Mouse (Mus musculus) stomach, postnatal 0 days (tissue): ENCODE measurements around the gene Cd247. TPM values are rescaled to one million over a fixed set of nuclear protein-coding genes. Genes with fewer than 3 reads are reported as not detected.

Experiments used
- ATAC-seq: fragments of 200-750 bp; cut with Nextera tagmentation; 2 replicates; pipeline ENCODE4 v1.8.0; 2017; ENCODE audit not compliant: low FRiP score, low TSS enrichment
- DNase-seq: peaks from one replicate; pipeline ENCODE4 v3.0.0-alpha.2; 2016; ENCODE audit warnings: low spot score
- H3K27ac ChIP-seq: fragments of 300-500 bp; sonication (generic); replicated peaks from 2 replicates; pipeline ENCODE4 v1.5.1; 2014; ENCODE audit warnings: mild to moderate bottlenecking, control low read depth
- H3K27me3 ChIP-seq: fragments of 300-500 bp; sonication (generic); 2 replicates; pipeline ENCODE4 v1.6.1; 2014; ENCODE audit warnings: low read length; ENCODE audit not compliant: control insufficient read depth, insufficient read depth
- H3K36me3 ChIP-seq: fragments of 300-500 bp; sonication (generic); 2 replicates; pipeline ENCODE4 v1.6.1; 2014; ENCODE audit warnings: low read length, mixed read lengths; ENCODE audit not compliant: control insufficient read depth, insufficient read depth
- H3K4me1 ChIP-seq: fragments of 300-500 bp; sonication (generic); replicated peaks from 2 replicates; pipeline ENCODE4 v1.6.1; 2014; ENCODE audit warnings: antibody characterized with exemption; ENCODE audit not compliant: control insufficient read depth, insufficient read depth
- H3K4me2 ChIP-seq: fragments of 300-500 bp; sonication (generic); replicated peaks from 2 replicates; pipeline ENCODE4 v1.6.1; 2014; ENCODE audit warnings: low read depth, mild to moderate bottlenecking, control low read depth, moderate library complexity
- H3K4me3 ChIP-seq: fragments of 300-500 bp; sonication (generic); 2 replicates; pipeline ENCODE4 v1.5.1; 2014; ENCODE audit warnings: low read depth, low read length, control low read depth
- H3K9ac ChIP-seq: fragments of 300-500 bp; sonication (generic); 2 replicates; pipeline ENCODE4 v1.6.1; 2014; ENCODE audit warnings: mild to moderate bottlenecking, low read length, control low read depth, mixed read lengths
- H3K9me3 ChIP-seq: fragments of 300-500 bp; sonication (generic); 2 replicates; pipeline ENCODE4 v1.6.1; 2016; ENCODE audit warnings: low read length; ENCODE audit not compliant: control insufficient read depth
- CTCF ChIP-seq: IDR thresholded peaks from 2 replicates; pipeline ENCODE4 v1.5.1; 2016; ENCODE audit warnings: antibody characterized with exemption, low read depth, mild to moderate bottlenecking, moderate library complexity
- EP300 ChIP-seq: optimal IDR thresholded peaks from 2 replicates; pipeline ENCODE3; 2016; ENCODE audit warnings: antibody characterized with exemption
- WGBS: fragments of 180-500 bp; shearing (Covaris S2); extraction: QIAGEN DNeasy Blood & Tissue Kit; methylation state at CpG from one replicate; pipeline ENCODE4 v1.1.7; 2014; 5-methylcytosine and 5-hydroxymethylcytosine counted together
- polyA plus RNA-seq: library from polyadenylated mRNA; unstranded; fragments of >200 nt; fragmentation: Nextera tagmentation; extraction: Ambion mirVana; gene quantifications from 2 replicates; pipeline ENCODE4 v1.2.1, GENCODE M21; 2015

Gene Cd247
- polyA plus RNA-seq, 1 experiment from 2014 or later, result 0.24 TPM

GRCm38 (mm10) chr1:165908806-165909205, 120.3 kb downstream of the Cd247 start:
- TF ChIP-seq EP300 (no peak), CTCF (no peak)
- no peak overlapping the region for H3K4me3 ChIP-seq
- H3K4me2 ChIP-seq, result no peak overlapping the region
- H3K9me3 ChIP-seq, result no peaks in the 10 kb centered on the region
- H3K27me3 ChIP-seq, result no peaks in the 10 kb centered on the region
- ATAC-seq, result no peak
- WGBS, result 74% methylated on average over 3 of the region's 3 CpGs
- no peaks in the 10 kb centered on the region for H3K4me1 ChIP-seq
- no peak overlapping the region for H3K27ac ChIP-seq
- H3K9ac ChIP-seq, result no peak overlapping the region
- 0 out of 2 replicates have a peak, but pooled peaks cover 3% of the 10 kb centered on the region for H3K36me3 ChIP-seq
- no peak for DNase-seq

DNA sequence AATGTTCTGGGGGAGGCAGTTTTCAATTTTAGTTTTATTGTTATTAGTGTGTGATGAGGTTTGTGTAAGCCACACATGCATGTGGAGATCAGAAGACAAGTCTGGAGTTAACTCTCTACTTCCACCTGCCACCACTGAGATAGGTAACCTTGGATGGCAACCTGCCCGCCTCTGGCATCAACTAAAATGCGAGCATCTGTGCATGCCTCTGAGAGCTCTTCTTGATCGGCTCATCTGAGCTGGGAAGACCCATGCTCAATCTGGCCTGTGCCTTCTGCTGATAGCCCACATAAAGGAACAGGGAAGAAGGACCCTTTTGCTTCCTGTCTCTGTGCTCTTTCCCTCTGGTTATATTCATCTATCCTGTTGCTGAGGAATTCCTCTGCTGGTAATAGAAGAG, 121.0 kb downstream of the Cd247 start:
- Histone ChIP-seq H3K27me3 (no peaks in the 10 kb centered on the region), H3K4me2 (no peak overlapping the region), H3K4me1 (no peaks in the 10 kb centered on the region), H3K4me3 (no peak overlapping the region), H3K9me3 (no peaks in the 10 kb centered on the region), H3K27ac (no peak overlapping the region), H3K36me3 (0 out of 2 replicates have a peak, but pooled peaks cover 3% of the 10 kb centered on the region), H3K9ac (no peak overlapping the region)
- 94% methylated on average over 3 of the region's 3 CpGs for WGBS
- DNase-seq (no peak), ATAC-seq (no peak)
- TF ChIP-seq EP300, result no peak
- no peak for TF ChIP-seq CTCF

DNA sequence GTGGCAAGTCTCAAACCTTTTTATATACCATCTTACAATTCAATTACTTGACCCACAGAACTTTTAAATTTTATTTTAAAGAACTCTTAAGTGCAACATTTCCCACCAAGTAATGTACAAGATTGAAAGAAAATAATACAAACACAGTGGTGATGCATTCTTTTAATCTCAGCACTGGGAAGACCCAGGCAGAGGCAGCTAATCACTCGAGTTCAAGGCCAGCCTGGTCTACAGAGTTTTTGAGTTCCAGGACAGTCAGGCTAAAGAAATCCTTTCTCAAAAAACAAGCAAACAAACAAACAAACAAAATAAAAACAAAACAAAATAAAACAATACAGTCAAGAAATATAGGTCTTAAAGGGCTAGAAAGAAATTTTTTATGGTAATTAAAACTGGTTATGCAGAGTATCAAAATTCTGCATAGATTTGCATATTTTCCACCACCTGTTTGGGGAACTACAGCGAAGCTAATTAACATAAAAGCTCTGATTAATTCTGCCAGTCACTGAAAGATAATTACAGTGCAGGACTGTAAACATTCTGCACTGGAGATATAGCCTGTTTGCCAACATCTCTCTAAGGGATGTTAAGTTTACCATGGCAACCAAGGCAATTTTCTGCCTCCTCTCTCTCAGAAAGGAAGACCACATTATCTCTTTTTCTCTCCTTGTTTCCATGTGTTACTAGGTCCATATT, 125.4 kb downstream of the Cd247 start:
- 0 out of 2 replicates have a peak, but pooled peaks cover under 1% of the 10 kb centered on the region for H3K36me3 ChIP-seq
- H3K27me3 ChIP-seq, result no peaks in the 10 kb centered on the region
- H3K27ac ChIP-seq, result no peak overlapping the region
- H3K4me2 ChIP-seq, result no peak overlapping the region
- ATAC-seq, result no peak
- DNase-seq, result no peak
- no peaks in the 10 kb centered on the region for H3K4me1 ChIP-seq
- WGBS, result 78% methylated on average over 2 of the region's 2 CpGs
- no peak overlapping the region for H3K9ac ChIP-seq
- no peaks in the 10 kb centered on the region for H3K9me3 ChIP-seq
- H3K4me3 ChIP-seq, result no peak overlapping the region
- no peak for TF ChIP-seq EP300
- no peak for TF ChIP-seq CTCF

DNA sequence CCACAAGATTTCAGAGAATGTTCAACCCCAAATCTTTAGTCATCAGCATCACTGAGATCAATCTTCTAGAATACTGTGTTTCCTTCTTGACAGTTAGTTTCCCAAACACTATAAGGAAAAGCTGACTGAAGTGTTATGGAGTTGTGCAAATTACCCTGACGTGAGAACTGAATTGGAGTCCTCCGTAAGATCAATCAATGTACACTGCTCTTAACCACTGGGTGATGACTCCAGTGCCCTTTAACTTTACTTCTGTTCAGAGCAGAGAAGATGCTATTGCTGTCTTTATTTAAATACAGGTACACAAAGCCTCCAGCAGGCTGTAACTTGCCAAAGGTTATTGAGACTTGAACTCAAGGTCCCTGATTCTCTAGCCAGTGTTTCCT, 125.9 kb downstream of the Cd247 start:
- 89% methylated on average over 2 of the region's 2 CpGs for WGBS
- no peak overlapping the region for H3K9ac ChIP-seq
- no peak for DNase-seq
- no peak for ATAC-seq
- H3K4me3 ChIP-seq, result no peak overlapping the region
- no peak overlapping the region for H3K4me2 ChIP-seq
- TF ChIP-seq CTCF, result no peak
- TF ChIP-seq EP300, result no peak
- no peaks in the 10 kb centered on the region; the same call in 1 of the 2 replicates for H3K4me1 ChIP-seq
- no peak overlapping the region for H3K27ac ChIP-seq
- no peaks in the 10 kb centered on the region for H3K9me3 ChIP-seq
- H3K27me3 ChIP-seq, result no peaks in the 10 kb centered on the region
- H3K36me3 ChIP-seq, result no peaks in the 10 kb centered on the region

DNA sequence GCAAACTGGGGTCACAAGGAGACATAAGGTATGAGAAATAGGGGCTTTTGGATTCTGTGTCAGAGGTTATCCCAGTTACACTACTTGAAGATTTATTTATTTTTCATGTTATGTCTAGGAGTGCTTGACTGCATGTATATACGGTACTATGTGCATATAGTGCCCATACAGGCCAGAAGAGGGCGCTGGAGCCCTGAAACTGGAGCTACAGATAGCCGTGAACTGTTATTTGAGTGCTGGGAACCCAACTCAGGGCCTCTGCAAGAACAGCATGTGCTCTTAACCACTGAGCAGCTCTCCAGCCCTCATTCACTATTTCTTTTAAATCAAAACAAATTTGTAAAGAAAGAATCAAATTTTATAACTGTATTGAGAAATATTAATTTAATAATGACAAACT, 132.5 kb downstream of the Cd247 start:
- H3K4me1 ChIP-seq, result no peaks in the 10 kb centered on the region; the same call in 1 of the 2 replicates
- DNase-seq, result no peak
- no peak overlapping the region for H3K4me2 ChIP-seq
- no peak for TF ChIP-seq EP300
- no peak for TF ChIP-seq CTCF
- H3K36me3 ChIP-seq, result no peaks in the 10 kb centered on the region
- no peak for ATAC-seq
- no peak overlapping the region for H3K4me3 ChIP-seq
- no peak overlapping the region for H3K27ac ChIP-seq
- no peaks in the 10 kb centered on the region for H3K9me3 ChIP-seq
- H3K27me3 ChIP-seq, result no peaks in the 10 kb centered on the region
- 77% methylated on average over 3 of the region's 3 CpGs for WGBS
- H3K9ac ChIP-seq, result no peak overlapping the region

GRCm38 (mm10) chr1:165922488-165922887, 134.0 kb downstream of the Cd247 start:
- no peaks in the 10 kb centered on the region for H3K36me3 ChIP-seq
- no peak for DNase-seq
- TF ChIP-seq EP300 (no peak), CTCF (no peak)
- H3K4me3 ChIP-seq, result no peak overlapping the region
- no peak overlapping the region for H3K27ac ChIP-seq
- ATAC-seq, result no peak
- no peak overlapping the region for H3K4me2 ChIP-seq
- H3K27me3 ChIP-seq, result no peaks in the 10 kb centered on the region
- 60% methylated on average over 1 of the region's 1 CpGs for WGBS
- no peaks in the 10 kb centered on the region for H3K9me3 ChIP-seq
- no peaks in the 10 kb centered on the region; the same call in 1 of the 2 replicates for H3K4me1 ChIP-seq
- no peak overlapping the region for H3K9ac ChIP-seq
